Mouse (Mus musculus) heart, embryonic 14.5 days (tissue): ENCODE measurements around the gene Irak3. TPM values are rescaled to one million over a fixed set of nuclear protein-coding genes. Genes with fewer than 3 reads are reported as not detected.

ENCODE experiments used
- ATAC-seq: fragments of 200-750 bp; cut with Nextera tagmentation; 2 replicates; pipeline ENCODE4 v1.8.0; 2017; ENCODE audit warnings: low read depth, moderate TSS enrichment; ENCODE audit not compliant: insufficient number of reproducible peaks, insufficient read depth, low FRiP score
- H3K27ac ChIP-seq, 2 experiments: fragments of 200-500 bp in 1 of 2; fragments of 300-500 bp in 1 of 2; sonication (generic) in 1 of 2; replicated peaks in 1 of 2; 2 replicates each; pipeline ENCODE4 v1.5.1; 2012 to 2014; ENCODE audit warnings: low read depth in 2 of 2, low read length in 2 of 2, control low read depth in 1 of 2, mild to moderate bottlenecking in 1 of 2, mixed read lengths in 1 of 2; ENCODE audit not compliant: control insufficient read depth in 1 of 2, insufficient read depth in 1 of 2
- H3K27me3 ChIP-seq: fragments of 300-500 bp; sonication (generic); 2 replicates; pipeline ENCODE4 v1.6.1; 2014; ENCODE audit warnings: mild to moderate bottlenecking, low read length, control low read depth; ENCODE audit not compliant: control insufficient read depth, insufficient read depth
- H3K36me3 ChIP-seq: fragments of 300-500 bp; sonication (generic); 2 replicates; pipeline ENCODE4 v1.6.1; 2014; ENCODE audit warnings: mild to moderate bottlenecking, control low read depth, low read length, mixed read lengths; ENCODE audit not compliant: control insufficient read depth, insufficient read depth
- H3K4me1 ChIP-seq, 2 experiments: fragments of 200-500 bp in 1 of 2; fragments of 300-500 bp in 1 of 2; sonication (generic) in 1 of 2; 2 replicates each; pipeline ENCODE4 v1.6.1; 2012 to 2014; ENCODE audit warnings: low read length in 2 of 2, control low read depth in 1 of 2, mixed read lengths in 1 of 2; ENCODE audit not compliant: control insufficient read depth in 2 of 2, insufficient read depth in 2 of 2
- H3K4me2 ChIP-seq: fragments of 300-500 bp; sonication (generic); 2 replicates; pipeline ENCODE4 v1.6.1; 2014; ENCODE audit warnings: mild to moderate bottlenecking, low read length
- H3K4me3 ChIP-seq, 2 experiments: fragments of 200-500 bp in 1 of 2; fragments of 300-500 bp in 1 of 2; sonication (generic) in 1 of 2; 2 replicates each; pipeline ENCODE4 v1.5.1; 2012 to 2014; ENCODE audit warnings: low read length in 2 of 2, mild to moderate bottlenecking in 2 of 2, control low read depth in 1 of 2, low read depth in 1 of 2, moderate library complexity in 1 of 2; ENCODE audit not compliant: control insufficient read depth in 1 of 2, insufficient read depth in 1 of 2
- H3K9ac ChIP-seq: fragments of 300-500 bp; sonication (generic); 2 replicates; pipeline ENCODE4 v1.6.1; 2014; ENCODE audit warnings: mild to moderate bottlenecking, low read length
- H3K9me3 ChIP-seq: fragments of 300-500 bp; sonication (generic); 2 replicates; pipeline ENCODE4 v1.6.1; 2016; ENCODE audit warnings: low read length, control low read depth; ENCODE audit not compliant: control insufficient read depth
- WGBS: fragments of 180-500 bp; shearing (Covaris S2); extraction: QIAGEN DNeasy Blood & Tissue Kit; methylation state at CpG from one replicate; pipeline ENCODE4 v1.1.7; 2014; 5-methylcytosine and 5-hydroxymethylcytosine counted together
- polyA plus RNA-seq: library from polyadenylated mRNA; unstranded; fragments of >200 nt; fragmentation: Nextera tagmentation; extraction: Ambion mirVana; gene quantifications from 2 replicates; pipeline ENCODE4 v1.2.1, GENCODE M21; 2014

Gene Irak3
- polyA plus RNA-seq: 0.41 and 0.42 TPM in 2 replicates

GRCm38 (mm10) chr10:120201961-120202402 lies at the start of gene Irak3:
Gene Irak3 (minus strand): TSS chr10:120202130.
- Histone ChIP-seq H3K4me3 (peak within 1 kb of the TSS; percentile 51 to 52), H3K4me2 (peak within 1 kb of the TSS; percentile 94), H3K27ac (no peak within 1 kb of the TSS), H3K4me1 (no peaks in the 10 kb centered on the region), H3K9ac (peak within 1 kb of the TSS; percentile 67), H3K36me3 (no peaks in the 10 kb centered on the region), H3K27me3 (peaks cover 3% of the 10 kb centered on the region), H3K9me3 (no peaks in the 10 kb centered on the region)
- ATAC-seq: no peak
- WGBS: 4% methylated on average over 13 of the region's 13 CpGs

DNA sequence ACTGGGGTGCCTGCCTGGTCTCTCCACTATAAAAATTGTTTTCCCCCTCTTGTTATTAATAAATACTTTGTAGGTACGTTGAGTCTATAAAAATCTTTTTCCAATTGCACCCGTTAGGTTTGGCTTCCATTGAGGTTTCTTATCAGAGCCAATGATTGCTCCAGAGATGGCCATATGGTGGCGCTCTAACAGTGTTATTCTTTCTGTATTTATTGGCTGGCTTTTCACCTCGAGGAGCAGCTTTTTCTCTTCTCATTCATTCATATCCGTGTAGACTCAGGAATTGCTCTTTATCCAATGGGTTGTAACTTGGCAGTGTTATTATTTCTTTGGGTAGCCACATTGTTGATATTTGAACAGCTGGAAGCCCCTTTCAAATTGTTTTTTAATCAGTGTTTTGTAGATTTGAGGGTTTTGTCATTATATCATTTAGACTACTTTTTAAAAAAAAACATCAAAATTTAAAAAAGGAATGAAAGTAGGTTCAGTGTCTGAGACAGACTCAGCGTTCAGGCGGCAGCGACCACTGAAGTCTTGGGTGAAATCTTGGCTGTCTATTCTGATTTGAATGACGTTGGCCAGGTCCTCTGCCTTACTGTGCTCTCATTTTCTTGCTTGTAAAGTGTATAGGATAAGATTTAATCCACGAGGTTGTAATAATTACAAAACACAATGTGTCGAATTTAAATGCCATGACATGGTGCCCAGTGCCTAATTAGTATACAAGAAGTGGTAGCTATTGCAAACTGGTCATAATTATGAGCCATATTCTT lies 49.2 kb upstream of the Irak3 start:
- Histone ChIP-seq H3K9me3 (no peaks in the 10 kb centered on the region), H3K27ac (no peak overlapping the region), H3K36me3 (no peaks in the 10 kb centered on the region), H3K9ac (no peak overlapping the region), H3K4me2 (no peak overlapping the region), H3K4me1 (no peaks in the 10 kb centered on the region), H3K4me3 (no peak overlapping the region), H3K27me3 (no peaks in the 10 kb centered on the region)
- ATAC-seq: no peak
- WGBS: 53% methylated on average over 11 of the region's 11 CpGs

GRCm38 (mm10) chr10:120246994-120247750 lies 45.2 kb upstream of the Irak3 start:
- no peak overlapping the region for H3K27ac ChIP-seq
- H3K4me2 ChIP-seq: no peak overlapping the region
- no peak for ATAC-seq
- H3K36me3 ChIP-seq: no peaks in the 10 kb centered on the region
- H3K4me1 ChIP-seq: peaks cover 0 to 2% of the 10 kb centered on the region in 2 experiments; a peak in 1 of 4 replicates
- 32% methylated on average over 9 of the region's 9 CpGs for WGBS
- no peaks in the 10 kb centered on the region for H3K27me3 ChIP-seq
- H3K4me3 ChIP-seq: no peak overlapping the region
- H3K9me3 ChIP-seq: no peaks in the 10 kb centered on the region
- H3K9ac ChIP-seq: no peak overlapping the region

DNA sequence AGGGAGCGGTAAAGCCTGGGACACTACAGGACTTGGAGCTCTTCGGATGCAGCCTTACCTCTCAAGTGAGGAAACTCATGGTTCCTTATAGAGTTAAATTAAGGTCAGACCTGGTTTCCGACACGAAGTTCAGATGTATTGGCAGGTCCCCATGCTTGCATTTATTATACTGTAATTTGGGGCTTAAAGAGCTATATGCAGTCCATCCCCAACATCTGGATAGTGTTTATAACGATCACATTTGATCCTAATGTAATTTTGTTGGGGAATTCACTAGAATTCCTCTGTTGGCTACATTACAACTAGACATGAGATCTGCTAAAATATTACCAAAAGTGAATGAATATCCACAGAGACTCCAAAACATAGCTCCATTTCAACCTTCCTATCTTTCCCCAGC lies 43.8 kb upstream of the Irak3 start:
- Histone ChIP-seq H3K4me3 (no peak overlapping the region), H3K27ac (no peak overlapping the region), H3K27me3 (no peaks in the 10 kb centered on the region), H3K4me2 (no peak overlapping the region), H3K36me3 (no peaks in the 10 kb centered on the region), H3K4me1 (peaks cover 0 to 2% of the 10 kb centered on the region in 2 experiments; a peak in 1 of 4 replicates), H3K9ac (no peak overlapping the region), H3K9me3 (no peaks in the 10 kb centered on the region)
- no peak for ATAC-seq
- 87% methylated on average over 5 of the region's 5 CpGs for WGBS

DNA sequence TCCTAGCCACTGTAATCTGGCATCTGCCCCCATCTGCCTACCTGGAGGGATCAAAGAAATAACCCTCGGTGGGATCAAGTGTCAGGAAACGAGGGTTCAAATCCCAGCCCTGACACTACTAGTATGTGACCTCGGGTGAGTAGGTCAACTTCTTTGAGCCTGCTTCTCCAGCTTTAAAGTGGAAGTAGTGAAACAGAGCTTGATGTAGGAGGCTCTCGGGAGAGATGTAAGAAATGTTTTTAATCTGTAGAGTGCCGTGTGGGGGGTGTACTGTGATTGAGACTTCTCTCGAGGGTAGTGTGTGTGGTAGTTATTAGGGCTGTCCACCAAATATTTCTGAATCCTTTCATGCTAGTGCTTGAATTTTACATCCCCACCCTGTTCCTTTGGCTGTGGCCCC lies 40.5 kb upstream of the Irak3 start:
- Histone ChIP-seq H3K4me2 (no peak overlapping the region), H3K4me1 (peaks cover 0 to 2% of the 10 kb centered on the region in 2 experiments; a peak in 2 of 4 replicates), H3K27me3 (no peaks in the 10 kb centered on the region)

GRCm38 (mm10) chr10:120239476-120239875 lies 37.5 kb upstream of the Irak3 start:
- H3K4me3 ChIP-seq: no peak overlapping the region
- H3K9ac ChIP-seq: no peak overlapping the region
- no peaks in the 10 kb centered on the region for H3K36me3 ChIP-seq
- H3K27me3 ChIP-seq: no peaks in the 10 kb centered on the region
- ATAC-seq: no peak
- no peak overlapping the region for H3K4me2 ChIP-seq
- peaks cover 0 to 1% of the 10 kb centered on the region in 2 experiments; a peak in 2 of 4 replicates for H3K4me1 ChIP-seq
- H3K27ac ChIP-seq: no peak overlapping the region
- no peaks in the 10 kb centered on the region for H3K9me3 ChIP-seq
- WGBS: 44% methylated on average over 6 of the region's 6 CpGs

More for the DNA sequence above, 40.5 kb upstream of the Irak3 start:
- Histone ChIP-seq H3K9me3 (no peaks in the 10 kb centered on the region), H3K4me3 (no peak overlapping the region), H3K27ac (no peak overlapping the region), H3K9ac (no peak overlapping the region), H3K36me3 (no peaks in the 10 kb centered on the region)
- 55% methylated on average over 6 of the region's 6 CpGs for WGBS
- no peak for ATAC-seq

GRCm38 (mm10) chr10:120238241-120238640 lies 36.3 kb upstream of the Irak3 start:
- H3K27me3 ChIP-seq: no peaks in the 10 kb centered on the region
- H3K4me3 ChIP-seq: no peak overlapping the region
- 90% methylated on average over 8 of the region's 8 CpGs for WGBS
- ATAC-seq: no peak
- no peak overlapping the region for H3K4me2 ChIP-seq
- H3K36me3 ChIP-seq: no peaks in the 10 kb centered on the region
- no peak overlapping the region for H3K9ac ChIP-seq
- H3K9me3 ChIP-seq: no peaks in the 10 kb centered on the region
- H3K27ac ChIP-seq: no peak overlapping the region
- H3K4me1 ChIP-seq: peaks cover 0 to 2% of the 10 kb centered on the region in 2 experiments; a peak in 1 of 4 replicates
